Mouse (Mus musculus): ENCODE measurements around the gene Olfr70.
A peak's percentile ranks its signal among the peaks of the same experiment; 100 is the strongest.

The Olfr70 gene

DNA sequence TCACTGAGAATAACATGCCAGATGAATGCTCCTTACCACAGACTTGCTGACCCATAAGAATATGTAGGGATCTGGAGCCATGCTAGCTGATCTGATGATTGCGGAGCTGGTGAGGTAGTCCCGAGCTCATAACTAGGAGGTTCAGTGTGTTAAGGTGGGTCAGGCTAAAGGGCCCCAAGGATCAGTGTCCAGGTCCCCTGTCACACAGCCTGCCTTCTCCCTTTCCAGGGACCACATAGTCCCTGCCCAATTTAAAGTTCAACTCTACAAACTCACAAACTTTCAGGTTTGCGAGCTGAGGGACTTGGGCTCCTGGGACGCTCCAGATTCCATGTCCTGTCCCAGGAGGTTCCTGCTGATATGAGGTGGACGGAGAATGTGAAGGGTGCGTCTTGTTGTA lies at the start of gene Olfr70:
Olfr70 (minus strand) TSS at position 101 of the 400 bp plus-strand sequence.
- no peak for DNase-seq (ENCODE audit: low spot score)

GRCm38 (mm10) chr4:43745187-43745586 lies 44.6 kb upstream of the Olfr70 start:
- DNase-seq (ENCODE audit: low spot score): no peak

DNA sequence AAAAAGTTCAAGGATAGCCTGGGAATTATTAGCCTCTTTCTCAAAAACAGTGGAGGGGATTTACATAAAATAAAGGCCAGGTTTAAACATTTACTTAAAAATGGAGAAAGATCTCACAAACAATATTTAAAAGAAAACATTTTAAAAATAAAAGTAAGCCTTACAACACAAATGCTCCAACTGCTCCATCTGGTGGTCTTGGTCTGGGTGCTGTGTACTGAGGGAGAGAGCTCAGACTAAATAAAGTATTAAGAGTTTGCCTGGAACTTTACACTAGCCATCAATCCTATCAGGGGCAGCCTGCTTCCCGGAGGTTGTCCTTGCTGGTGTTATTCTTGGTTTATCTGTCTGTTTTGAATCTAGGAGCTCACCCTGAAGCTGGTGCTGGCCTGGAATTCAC lies 42.5 kb upstream of the Olfr70 start:
- no peak for DNase-seq (ENCODE audit: low spot score)

- no peak for DNase-seq (ENCODE audit: low spot score)
Observed at GRCm38 (mm10) chr4:43742637-43743036, 42.0 kb upstream of the Olfr70 start.

- DNase-seq (ENCODE audit: low spot score): no peak
Observed at GRCm38 (mm10) chr4:43741526-43741925, 40.9 kb upstream of the Olfr70 start.

DNA sequence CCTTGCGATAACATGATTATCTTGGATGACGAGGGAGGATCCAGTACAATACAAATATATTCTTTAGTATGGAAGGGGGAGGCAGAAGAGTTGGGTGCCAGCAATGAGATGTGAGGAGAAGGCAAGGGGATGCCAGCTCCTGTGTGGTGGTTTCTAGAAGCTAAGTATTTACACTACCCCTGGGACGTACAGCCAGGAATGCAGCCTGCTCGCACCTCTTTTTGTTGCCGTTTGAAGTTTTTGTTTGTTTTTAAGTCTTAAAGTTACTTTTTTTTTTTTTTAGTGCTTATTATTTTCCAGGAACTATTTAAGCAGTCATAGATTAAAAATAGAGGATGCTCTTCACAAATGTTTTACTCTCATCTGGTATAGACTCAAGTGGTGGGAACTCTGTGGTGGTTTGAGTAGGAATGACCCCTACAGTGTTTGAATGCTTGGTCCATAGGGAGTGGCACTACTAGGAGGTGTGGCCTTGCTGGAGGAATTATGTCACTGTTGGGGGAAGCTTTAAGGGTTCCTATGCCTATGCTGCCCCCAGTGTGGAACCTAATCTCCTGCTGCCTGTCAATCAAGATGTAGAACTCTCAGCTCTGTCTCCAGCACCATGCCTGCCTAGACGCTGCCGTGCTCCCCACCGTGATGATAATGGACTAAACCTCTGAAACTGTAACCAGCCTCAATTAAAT lies 38.5 kb upstream of the Olfr70 start:
- DNase-seq (ENCODE audit: low spot score): no peak

DNA sequence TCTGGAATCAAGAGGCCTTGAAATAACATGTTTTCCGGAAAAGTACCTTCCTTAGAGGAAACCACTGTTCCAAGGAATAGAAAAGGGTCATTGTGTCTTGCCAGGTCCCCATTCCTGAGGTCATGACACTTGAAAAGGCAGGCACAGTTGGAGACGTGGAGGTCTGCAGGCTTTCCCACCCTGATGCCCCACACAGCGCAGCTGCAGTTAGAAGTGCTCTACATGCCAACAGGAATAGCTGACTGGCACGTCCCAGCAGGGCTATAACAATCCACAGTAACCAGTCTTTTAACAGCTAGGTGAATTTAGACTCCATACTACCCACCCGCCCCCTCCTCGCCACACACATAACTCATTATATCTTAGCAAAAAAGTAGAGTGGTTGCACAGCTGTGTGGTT lies 36.5 kb upstream of the Olfr70 start:
- no peak for DNase-seq (ENCODE audit: low spot score)

DNA sequence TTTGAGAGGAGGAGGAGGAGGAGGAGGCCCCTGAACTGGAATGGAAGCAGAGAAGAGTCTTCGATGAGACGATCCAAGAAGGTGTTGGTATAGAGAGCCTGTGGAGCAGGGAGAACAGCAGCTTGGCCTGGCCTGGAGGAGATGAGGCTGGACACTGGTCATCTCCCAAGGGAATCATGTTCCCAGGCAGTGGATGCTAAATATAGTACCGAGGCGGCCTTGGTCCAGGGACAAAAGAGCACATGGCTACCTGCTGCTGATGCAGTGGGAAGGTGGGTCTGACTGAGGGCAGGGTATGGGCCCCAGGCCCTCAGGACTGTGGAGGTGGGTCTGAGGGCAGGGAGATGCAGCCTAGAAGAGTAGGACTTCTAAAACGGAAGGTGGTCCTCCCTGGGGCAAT lies 32.6 kb upstream of the Olfr70 start:
- DNase-seq (ENCODE audit: low spot score): no peak

GRCm38 (mm10) chr4:43732171-43732570 lies 31.6 kb upstream of the Olfr70 start:
- DNase-seq (ENCODE audit: low spot score): no peak

GRCm38 (mm10) chr4:43730750-43731297 lies 30.2 kb upstream of the Olfr70 start:
- DNase-seq (ENCODE audit: low spot score): no peak

GRCm38 (mm10) chr4:43729794-43730550 lies 29.4 kb upstream of the Olfr70 start, which contains the start of gene Spaar:
Gene Spaar, plus strand, starts transcription at chr4:43730034.
- no peak for DNase-seq (ENCODE audit: low spot score)

- no peak for DNase-seq (ENCODE audit: low spot score)
Observed at GRCm38 (mm10) chr4:43729126-43729525, 28.5 kb upstream of the Olfr70 start.

DNA sequence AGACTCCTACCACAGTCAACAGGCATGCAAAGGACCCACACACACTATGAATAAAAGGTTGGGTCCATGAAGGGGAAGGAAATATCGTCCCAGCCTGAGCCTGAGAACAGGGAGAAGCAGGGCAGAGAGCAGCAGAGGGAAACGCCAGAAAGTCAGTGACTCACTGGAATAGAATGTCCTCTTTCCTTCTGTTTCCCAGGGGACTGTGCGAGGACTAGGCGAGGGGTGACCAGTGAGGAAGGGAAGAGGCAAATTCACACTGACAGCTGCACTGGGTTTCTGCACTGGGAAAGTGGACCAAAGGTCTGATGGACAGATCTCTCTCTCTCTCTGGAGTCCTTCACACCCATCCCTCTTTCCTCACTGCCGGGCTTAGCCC lies 28.0 kb upstream of the Olfr70 start:
- peak; percentile 49 for DNase-seq (ENCODE audit: low spot score)

DNA sequence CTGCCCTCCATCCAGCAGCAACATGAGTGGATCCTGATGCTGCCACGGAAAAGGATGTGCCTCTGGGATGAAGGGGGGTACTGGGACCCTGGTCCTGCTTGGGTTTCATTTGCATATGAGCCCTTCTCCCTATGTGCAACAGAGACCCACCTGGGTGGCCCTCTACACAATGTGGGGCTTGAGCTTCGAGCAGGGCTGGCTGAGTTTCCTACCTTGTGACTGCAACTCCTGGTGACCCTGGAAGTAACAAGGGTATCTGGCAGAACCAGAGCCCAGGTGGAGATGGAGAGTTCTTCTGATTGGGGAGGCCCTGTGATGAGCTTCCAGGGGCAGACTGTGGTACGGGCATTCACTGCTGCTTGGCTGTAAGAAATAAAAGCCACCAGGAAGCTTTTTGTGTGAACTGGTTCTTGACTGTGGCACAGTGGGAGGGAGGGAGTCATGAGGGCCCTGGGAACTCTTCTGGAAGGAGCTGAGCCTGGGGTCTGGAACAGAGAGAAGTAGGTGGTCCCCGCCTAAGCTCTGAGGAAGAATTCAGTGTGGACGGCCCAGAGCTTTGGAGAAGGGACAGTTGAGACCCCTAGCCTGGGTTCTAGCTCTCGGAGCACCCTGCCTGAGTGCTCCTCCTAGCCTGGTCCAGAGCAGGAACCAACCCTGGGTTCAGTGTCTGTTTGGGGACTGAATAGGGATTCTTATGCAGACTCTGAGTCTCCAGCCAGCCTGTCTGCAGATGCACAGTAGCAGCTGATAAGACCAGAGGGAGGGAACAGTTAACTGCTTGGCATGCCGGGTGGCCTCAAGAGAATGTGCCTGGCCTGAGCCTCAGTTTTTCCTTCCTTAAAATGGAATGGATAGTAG lies 27.3 kb upstream of the Olfr70 start:
- DNase-seq (ENCODE audit: low spot score): no peak

DNA sequence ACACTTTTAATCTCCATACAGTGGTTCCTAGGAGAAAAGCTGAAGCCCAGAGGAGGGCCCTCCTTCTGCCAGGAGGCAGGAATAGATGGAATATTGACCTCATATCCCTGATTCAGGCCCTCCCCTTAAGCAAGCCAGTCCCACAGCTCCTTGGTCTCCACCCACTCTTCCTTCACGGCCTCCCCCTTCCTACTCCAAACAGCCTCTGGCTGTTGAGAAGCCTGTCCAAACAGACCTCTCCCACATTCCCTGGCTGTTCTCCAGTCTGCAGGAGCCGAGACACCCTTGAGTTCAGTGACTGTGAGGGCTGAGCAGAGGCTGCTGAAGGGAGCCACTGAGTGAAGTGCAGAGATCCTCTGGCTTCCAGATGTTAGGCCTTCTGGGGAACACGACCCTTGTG lies 26.4 kb upstream of the Olfr70 start, which contains the start of gene Hrct1:
Hrct1 (plus strand) TSS at position 194 of the 400 bp plus-strand sequence.
- DNase-seq (ENCODE audit: low spot score): peak; percentile 78

- DNase-seq (ENCODE audit: low spot score): no peak
Observed at GRCm38 (mm10) chr4:43726228-43726993, 25.8 kb upstream of the Olfr70 start.

DNA sequence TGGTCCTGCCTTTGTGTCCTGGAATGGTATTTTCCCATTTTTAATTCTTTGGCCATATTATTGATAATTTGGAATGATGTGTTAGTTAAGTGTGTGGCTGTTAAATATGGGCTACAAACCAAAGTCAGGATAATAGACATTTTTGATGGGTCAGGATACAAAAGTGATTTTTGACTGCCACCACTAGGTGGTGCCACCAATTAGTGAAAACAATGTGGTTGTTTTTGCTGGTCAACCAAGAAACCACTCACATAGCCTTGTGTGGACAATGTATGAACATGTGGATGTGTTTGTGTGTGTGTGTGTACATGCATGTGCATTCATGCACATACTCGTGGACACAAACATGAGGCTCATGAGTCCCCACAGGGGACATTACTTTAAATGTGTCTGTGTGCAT lies 24.2 kb upstream of the Olfr70 start:
- no peak for DNase-seq (ENCODE audit: low spot score)

DNA sequence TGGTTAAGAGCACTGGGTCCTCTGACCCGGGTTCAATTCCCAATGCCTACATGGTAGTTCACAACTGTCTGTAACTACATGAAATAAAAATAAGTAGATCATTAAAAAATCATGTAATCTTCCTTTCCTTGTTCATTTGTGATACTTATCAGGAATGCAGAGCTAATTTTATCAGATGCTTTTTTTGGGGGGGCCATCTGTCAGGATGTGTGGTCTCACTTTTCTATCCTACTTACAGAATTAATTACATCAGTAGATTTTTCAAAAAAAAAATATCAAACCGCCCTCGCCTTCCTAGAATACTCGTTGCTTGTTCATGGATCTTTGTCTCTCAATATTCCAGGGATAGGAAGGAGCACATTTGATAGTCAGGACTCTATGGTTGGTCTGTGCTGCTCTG lies 21.6 kb upstream of the Olfr70 start:
- no peak for DNase-seq (ENCODE audit: low spot score)

- no peak for DNase-seq (ENCODE audit: low spot score)
Observed at GRCm38 (mm10) chr4:43720491-43721228, 20.1 kb upstream of the Olfr70 start.

- DNase-seq (ENCODE audit: low spot score): no peak
Observed at GRCm38 (mm10) chr4:43713652-43714219, 13.1 kb upstream of the Olfr70 start.

Measured in ovary, adult 18-20 months (tissue).